Mouse (Mus musculus): ENCODE results near the gene Msi2.

The Msi2 gene

GRCm38 (mm10) chr11:88675526-88676353 is 42.6 kb downstream of the Msi2 start:
- DNase-seq: no peak

- DNase-seq: no peak
These were observed 44.2 kb downstream of the Msi2 start for GRCm38 (mm10) chr11:88674075-88674474.

- no peak for DNase-seq
These were observed 47.4 kb downstream of the Msi2 start for GRCm38 (mm10) chr11:88670925-88671324.

- DNase-seq: no peak
These were observed 49.2 kb downstream of the Msi2 start for GRCm38 (mm10) chr11:88669106-88669505.

GRCm38 (mm10) chr11:88668345-88668744 is 50.0 kb downstream of the Msi2 start:
- no peak for DNase-seq

GRCm38 (mm10) chr11:88665799-88666198 is 52.5 kb downstream of the Msi2 start:
- DNase-seq: no peak

- no peak for DNase-seq
These were observed 56.7 kb downstream of the Msi2 start for GRCm38 (mm10) chr11:88661444-88662180.

GRCm38 (mm10) chr11:88660404-88660803 is 57.9 kb downstream of the Msi2 start:
- no peak for DNase-seq

- DNase-seq: no peak
These were observed 59.4 kb downstream of the Msi2 start for GRCm38 (mm10) chr11:88658926-88659325.

- DNase-seq: no peak
These were observed 62.5 kb downstream of the Msi2 start for GRCm38 (mm10) chr11:88655786-88656185.

GRCm38 (mm10) chr11:88655214-88655566 is 63.1 kb downstream of the Msi2 start:
- no peak for DNase-seq

- DNase-seq: no peak
These were observed 63.7 kb downstream of the Msi2 start for GRCm38 (mm10) chr11:88654391-88655213.

- DNase-seq: peak; percentile 23
These were observed 68.0 kb downstream of the Msi2 start for GRCm38 (mm10) chr11:88650275-88650674.

GRCm38 (mm10) chr11:88649009-88649408 is 69.3 kb downstream of the Msi2 start:
- no peak for DNase-seq

GRCm38 (mm10) chr11:88648407-88648806 is 69.9 kb downstream of the Msi2 start:
- DNase-seq: no peak

GRCm38 (mm10) chr11:88646493-88646892 is 71.8 kb downstream of the Msi2 start:
- no peak for DNase-seq

- DNase-seq: no peak
These were observed 72.5 kb downstream of the Msi2 start for GRCm38 (mm10) chr11:88645821-88646220.

- no peak for DNase-seq
These were observed 73.6 kb downstream of the Msi2 start for GRCm38 (mm10) chr11:88644719-88645118.

- no peak for DNase-seq
These were observed 78.5 kb downstream of the Msi2 start for GRCm38 (mm10) chr11:88639862-88640261.

- no peak for DNase-seq
These were observed 79.3 kb downstream of the Msi2 start for GRCm38 (mm10) chr11:88638936-88639542.

- no peak for DNase-seq
These were observed 80.1 kb downstream of the Msi2 start for GRCm38 (mm10) chr11:88638254-88638653.

GRCm38 (mm10) chr11:88636934-88637333 is 81.4 kb downstream of the Msi2 start:
- no peak for DNase-seq

GRCm38 (mm10) chr11:88636319-88636718 is 82.0 kb downstream of the Msi2 start:
- DNase-seq: no peak
